Mouse (Mus musculus): ENCODE measurements around the gene Rhbg. TPM values are rescaled to one million over a fixed set of nuclear protein-coding genes. Genes with fewer than 3 reads are reported as not detected.
A peak's percentile ranks its signal among the peaks of the same experiment; 100 is the strongest.
"Not testable (repeated sequence)": the region's sequence is repeated elsewhere in the genome, so short reads cannot be mapped to it uniquely, and the experiment has no call there.

Rhbg gene
- total RNA-seq (2021) = not detected

DNA sequence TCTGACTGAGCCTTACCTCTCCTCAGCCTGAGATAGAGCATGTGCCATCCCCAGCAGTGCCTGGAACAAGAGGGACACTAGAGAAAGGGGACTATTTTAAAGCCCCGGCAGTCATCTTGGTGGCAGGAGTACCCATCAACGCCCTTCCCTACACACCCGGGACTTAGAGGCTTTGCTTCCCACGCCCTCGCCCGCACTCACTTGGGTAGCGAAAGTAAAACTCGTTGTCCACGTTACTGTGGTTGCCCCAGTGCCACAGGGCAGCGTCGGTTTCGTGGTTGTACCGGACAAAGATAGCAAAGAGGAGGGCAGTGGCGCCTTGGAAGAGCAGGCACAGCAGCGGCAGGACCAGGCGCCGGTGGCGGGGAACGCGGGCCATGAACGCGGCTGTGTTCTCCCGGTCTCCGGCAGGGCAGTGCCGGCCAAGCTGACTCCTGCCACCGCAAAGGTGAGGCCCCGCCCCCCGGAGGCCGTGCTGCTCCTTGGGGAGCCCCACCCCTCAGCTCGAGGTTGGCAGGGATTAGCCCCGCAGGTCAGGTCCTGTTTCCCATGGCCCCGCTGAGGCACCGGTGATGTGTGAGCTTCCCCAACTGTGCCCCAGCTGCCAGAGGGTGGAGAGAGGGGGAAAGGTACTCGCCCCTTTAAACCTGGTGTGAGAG, at the start of gene Rhbg:
Gene Rhbg, minus strand, starts transcription at position 442 of the 659 bp plus-strand sequence.
- no peak for DNase-seq

DNA sequence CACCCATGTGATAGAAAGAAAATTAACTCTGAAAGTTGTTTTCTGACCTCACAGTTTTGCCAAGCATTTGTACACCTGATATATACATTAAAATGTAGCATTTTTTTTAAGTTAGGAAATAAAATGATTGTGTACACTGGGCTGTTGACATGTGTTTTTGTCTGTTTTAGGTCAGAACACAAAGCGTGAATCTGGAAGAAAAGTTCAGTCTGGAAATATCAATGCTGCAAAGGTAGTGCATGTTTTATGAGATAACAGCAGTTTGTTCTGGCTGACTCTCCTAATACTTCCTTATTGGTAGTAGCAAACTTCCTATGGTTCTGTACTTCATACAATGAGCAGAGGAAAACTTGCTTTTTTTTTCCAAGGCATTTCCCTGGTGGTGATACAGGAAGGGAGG, 44.7 kb upstream of the Rhbg start:
- no peak for DNase-seq

DNA sequence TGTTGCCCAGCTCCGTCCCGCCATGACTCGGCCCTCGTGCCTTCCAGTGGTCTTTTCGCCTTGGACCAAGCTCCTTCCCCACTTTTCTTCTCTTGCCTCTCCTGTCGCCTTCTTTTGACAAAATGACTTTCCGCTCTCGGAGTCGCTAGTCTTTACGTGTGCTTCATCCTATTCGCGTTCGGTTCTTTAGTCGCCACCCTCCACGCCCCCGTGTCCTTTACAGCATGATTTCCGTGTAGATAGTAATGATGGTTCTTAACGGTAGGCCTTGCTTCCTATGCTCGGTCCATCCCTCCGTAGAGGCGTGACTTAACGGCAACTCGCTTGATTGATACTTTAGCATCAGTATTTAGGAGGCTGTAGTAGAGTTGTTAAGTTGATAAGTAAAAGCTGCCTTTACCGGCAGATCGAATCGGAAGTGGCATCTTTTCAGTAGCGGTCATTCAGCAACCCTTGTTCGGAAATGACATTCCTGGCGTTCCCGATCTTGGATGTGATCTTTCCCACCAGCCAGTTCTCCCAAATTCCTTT, 42.9 kb upstream of the Rhbg start:
- no peak for DNase-seq

DNA sequence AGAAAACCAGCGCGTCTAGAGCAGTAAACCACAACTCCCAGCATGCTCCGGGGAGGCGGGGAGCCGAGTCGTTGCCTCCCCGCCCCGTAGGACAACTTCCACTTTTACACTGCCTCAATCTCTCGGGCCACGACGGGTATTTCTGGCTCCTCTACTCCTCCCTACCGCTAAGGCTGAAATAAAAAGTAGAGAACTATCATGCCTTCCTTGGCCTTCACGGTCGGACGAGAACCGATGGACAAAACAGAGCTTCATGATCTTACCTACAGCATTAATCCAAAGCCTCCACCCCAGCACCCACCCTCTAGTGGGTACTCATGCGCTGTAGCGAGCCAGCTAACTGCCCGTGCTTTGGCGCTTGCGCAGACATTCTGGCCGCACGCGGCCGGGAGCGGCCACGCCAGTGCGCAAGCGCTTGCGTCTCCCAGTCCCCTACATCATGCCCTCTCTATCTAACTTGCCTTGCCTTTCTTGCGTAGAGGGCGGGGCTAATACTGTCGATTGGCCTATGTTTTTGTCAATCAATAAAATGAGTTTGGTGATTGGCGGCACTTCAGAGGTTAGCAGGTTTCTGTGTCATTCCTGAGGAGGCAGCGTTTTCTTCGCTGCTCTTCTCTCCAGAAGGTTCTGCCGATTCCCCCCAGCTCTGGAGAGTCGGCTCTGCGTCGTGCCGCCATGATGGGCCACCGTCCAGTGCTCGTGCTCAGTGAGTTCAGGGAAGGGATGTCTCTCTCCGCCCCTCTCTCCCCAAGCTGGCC, 42.2 kb upstream of the Rhbg start, which contains the start of the genes Tsacc and Cct3:
Gene Tsacc, minus strand, starts transcription at position 439 of the 758 bp plus-strand sequence.
Gene Cct3, plus strand, starts transcription at position 556 of the 758 bp plus-strand sequence.
- peak; percentile 95 for DNase-seq

DNA sequence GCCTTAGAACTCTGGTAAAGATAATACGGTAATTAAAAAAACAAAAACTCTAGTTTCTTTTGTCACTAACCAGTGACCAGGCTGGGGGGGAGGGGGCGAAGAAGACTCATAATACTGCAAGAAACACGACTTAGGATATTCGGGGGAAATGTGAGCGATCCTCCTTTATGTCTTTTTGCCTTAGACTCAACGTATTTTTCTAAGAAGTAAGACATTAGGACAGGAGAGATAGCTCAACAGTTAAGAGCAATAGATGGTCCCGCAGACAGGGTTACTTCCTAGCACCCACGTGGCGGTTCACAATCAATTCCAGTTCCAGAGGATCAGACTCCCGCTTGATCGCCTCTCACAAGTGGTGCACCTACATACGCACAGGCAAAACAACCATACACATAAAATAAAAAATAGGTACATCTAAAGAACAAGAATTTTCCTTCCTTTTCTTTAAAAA, 41.6 kb upstream of the Rhbg start:
- no peak for DNase-seq

DNA sequence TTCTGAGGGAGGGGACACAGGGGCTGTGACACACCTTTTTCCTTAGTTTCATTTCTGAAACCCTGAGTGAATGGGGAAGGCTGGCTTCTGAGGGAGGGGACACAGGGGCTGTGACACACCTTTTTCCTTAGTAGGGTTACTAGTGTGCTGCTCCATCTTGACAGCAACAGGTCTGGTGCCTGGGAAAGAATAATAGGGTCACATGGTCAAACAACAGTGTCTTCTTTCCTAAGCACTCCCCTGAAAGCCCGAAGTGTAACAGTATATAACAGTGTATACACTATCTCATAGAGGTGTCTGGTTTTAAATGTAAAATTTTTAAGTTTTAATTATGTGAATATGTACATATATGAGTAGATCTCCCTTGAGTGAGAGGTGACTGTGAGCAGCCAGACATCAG, 40.8 kb upstream of the Rhbg start:
- not testable (repeated sequence) for DNase-seq

DNA sequence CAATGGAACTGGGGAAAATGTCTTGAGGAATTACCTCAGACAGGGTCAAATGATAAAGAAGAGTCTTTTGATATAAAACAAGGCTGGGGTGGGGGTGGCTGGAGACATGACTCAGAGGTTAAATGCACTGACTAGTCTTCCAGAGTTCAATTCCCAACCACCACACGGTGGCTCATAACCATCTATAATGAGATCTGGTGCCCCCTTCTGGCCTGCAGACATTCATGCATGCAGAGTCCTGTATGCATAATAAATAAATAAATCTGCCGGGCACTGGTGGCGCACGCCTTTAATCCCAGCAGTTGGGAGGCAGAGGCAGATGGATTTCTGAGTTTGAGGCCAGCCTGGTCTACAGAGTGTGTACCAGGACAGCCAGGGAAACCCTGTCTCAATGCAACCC, 37.5 kb upstream of the Rhbg start:
- no peak for DNase-seq

GRCm38 (mm10) chr3:88288133-88288713, 33.7 kb upstream of the Rhbg start:
- not testable (repeated sequence) for DNase-seq

DNA sequence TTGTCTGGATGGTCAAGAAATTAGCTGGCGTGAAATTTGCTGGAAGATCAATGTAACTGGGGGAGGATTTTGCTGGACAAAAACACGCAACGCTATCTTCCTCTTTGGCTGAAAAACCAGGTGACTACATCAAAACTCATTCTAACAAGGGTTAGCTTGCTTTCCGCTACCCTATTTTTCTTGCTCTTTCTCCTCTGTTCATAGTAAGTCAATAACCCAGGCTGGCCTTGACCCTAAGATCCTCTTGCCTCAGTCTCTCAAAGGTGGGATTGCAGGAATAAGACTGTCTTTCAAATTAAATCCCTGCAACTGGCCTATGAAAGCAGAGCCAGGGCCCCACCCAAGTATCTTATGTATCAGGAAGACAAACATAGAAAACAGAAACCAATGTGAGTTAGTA, 32.6 kb upstream of the Rhbg start, which contains the start of gene Gm38392:
Gene Gm38392, minus strand, starts transcription at position 101 of the 400 bp plus-strand sequence.
- no peak for DNase-seq

GRCm38 (mm10) chr3:88285565-88285895, 31.0 kb upstream of the Rhbg start:
- DNase-seq = not testable (repeated sequence)

DNA sequence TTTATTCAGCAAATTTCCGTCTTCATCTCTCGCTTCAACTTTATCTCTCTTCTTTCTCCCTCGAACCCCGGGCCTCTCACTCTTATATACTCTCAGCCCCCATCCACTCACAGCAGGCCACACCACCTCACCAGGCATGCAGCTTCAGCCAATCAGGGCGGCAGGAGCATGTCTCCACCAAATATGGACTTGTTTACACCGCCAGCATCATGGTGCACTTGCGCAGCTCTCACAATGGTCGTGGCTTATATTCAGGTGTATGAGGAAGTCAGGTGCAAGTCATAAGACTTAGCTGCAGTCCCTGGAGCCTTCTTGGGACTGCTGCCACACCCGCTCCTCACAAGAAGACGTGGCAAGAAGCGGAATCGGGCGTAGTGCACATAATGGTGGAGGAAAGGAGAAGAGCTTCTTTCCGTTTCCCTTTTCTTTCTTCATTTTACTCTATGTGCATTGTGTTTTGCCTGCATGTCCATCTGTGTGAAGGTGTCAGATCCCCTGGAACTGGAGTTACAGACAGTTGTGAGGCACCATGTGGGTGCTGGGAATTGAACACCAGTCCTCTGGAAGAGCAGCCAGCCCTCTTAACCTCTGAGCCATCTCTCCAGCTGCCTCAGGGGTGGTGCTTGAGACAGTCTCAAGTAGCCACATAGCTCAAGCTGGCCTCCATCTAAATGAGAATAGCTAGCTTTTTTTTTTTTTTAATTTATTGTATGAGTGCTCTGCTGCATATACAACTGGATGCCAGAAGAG, 30.5 kb upstream of the Rhbg start:
- DNase-seq = not testable (repeated sequence)

DNA sequence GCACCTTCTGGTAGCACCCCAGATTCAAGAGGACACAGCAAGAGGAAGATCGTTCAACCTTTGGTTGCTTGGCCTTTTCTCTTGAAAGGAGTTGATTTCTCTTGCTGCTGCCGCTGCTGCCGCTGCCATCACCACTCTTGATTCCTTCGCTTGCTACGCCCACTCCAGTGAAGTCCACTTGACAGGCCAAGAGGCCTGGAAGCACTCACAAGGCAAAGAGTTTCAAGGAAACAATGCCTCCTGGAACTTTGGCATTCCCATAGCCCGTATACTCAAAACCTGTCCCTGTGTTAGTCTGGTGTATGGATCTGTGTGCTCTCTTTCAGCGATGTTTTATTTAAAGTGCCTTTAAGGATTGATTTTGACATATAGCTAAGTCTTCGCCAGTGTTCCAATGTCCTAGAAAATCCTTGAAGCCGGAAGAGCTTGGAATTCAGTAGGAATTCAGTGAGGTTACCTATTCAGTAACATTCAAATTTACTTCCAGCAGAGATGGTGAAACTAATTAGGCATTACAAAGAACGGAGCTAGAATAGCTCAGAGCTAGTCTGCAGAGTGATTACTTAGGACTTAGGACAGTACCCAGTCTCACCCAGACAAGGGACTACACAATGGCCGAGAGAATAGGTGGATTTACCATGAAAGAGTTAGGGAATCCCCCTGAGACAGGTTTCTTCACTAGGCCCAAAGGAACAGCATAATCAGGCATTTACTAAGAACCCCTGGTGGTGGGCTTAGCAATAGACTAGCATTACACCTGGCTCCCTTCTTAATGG, 26.8 kb upstream of the Rhbg start:
- DNase-seq = not testable (repeated sequence)

DNA sequence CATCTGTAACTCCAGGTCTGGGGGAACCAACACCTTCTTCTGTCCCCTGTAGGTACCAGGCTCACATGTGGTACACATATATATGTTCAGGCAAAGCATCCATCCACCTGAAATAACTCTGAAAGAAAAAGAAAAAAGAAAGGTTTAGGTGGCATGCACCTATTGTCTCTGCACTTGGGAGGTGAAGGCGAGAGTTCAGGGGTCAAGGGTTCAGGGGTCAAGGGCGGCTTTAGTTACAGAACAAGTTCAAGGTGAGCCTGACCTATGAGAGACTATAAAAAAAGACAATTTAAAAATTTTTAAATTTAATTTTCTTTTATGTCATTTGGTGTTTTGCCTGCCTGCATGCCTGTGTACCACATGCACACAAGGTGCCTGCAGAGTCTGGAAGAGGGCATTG, 25.5 kb upstream of the Rhbg start:
- DNase-seq = no peak

- peak; percentile 16 for DNase-seq
Observed at GRCm38 (mm10) chr3:88276529-88277143, 22.1 kb upstream of the Rhbg start.

GRCm38 (mm10) chr3:88276121-88276520, 21.6 kb upstream of the Rhbg start:
- no peak for DNase-seq

- no peak for DNase-seq
Observed at GRCm38 (mm10) chr3:88274002-88274401, 19.5 kb upstream of the Rhbg start.

GRCm38 (mm10) chr3:88271859-88272258, 17.4 kb upstream of the Rhbg start:
- DNase-seq = no peak

DNA sequence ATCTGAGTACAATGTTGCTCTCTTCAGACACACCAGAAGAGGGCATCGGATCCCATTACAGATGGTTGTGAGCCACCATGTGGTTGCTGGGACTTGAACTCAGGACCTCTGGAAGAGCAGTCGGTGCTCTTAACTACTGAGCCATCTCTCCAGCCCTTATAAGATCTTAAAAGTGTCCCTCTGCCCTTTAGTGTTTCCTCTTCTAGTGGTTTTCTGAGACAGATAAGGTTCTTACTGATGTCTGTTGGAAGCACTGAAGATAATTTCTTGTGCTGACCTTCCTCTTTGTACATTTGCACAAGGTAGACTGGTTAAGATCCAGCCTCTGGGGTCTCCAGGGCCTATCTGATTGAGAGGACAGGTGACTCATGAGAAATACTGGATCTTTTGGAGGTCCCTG, 16.8 kb upstream of the Rhbg start:
- not testable (repeated sequence) for DNase-seq

DNA sequence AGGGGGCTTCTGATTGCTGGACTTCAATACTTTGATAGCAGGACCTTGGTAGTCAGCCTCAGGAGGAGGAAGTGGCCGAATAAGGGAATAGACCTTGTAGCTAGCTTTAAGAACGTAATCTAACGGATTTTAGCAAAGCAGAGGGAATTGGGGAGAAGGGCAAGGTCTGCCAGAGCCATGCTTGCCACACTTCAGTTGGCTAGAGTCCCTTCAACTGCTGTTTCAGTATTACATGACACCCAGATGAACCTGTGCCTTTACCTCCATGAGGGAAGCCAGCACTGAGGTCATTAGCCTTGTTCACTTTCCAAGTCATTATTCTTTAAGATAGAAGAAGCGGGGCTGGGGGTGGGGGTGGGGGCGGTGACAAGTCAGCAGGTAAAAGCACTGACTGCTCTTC, 14.5 kb upstream of the Rhbg start:
- DNase-seq = no peak

GRCm38 (mm10) chr3:88268014-88268413, 13.5 kb upstream of the Rhbg start:
- DNase-seq = not testable (repeated sequence)

- no peak for DNase-seq
Observed at GRCm38 (mm10) chr3:88262346-88262745, 7.8 kb upstream of the Rhbg start.

All from layer of hippocampus, postnatal 36 days (tissue).